Mouse (Mus musculus) heart, postnatal 0 days (tissue): ENCODE measurements around the gene Gna14.

Experiments used
- CTCF ChIP-seq: IDR thresholded peaks from 2 replicates; pipeline ENCODE4 v1.5.1; 2016; ENCODE audit warnings: antibody characterized with exemption, control low read depth, low read depth
- EP300 ChIP-seq: IDR thresholded peaks from 2 replicates; pipeline ENCODE4 v1.6.1; 2016; ENCODE audit warnings: antibody characterized with exemption, low read depth

- TF ChIP-seq CTCF (no peak), EP300 (no peak)
Observed at GRCm38 (mm10) chr19:16511081-16511420, 75.5 kb downstream of the Gna14 start.
